Mouse (Mus musculus): ENCODE measurements at regions not wholly inside any gene's neighbourhood (a gene's known extent, or its start where the extent isn't known, plus 50 kb on each side); places are given as distances from the start of the nearest gene placed in this dataset.

- peaks cover 17% of the 10 kb centered on the region for H3K4me1 ChIP-seq
- H3K27me3 ChIP-seq (ENCODE audit: poor library complexity, severe bottlenecking), result no peaks in the 10 kb centered on the region
- WGBS, result 86% methylated on average over 2 of the region's 2 CpGs
- no peaks in the 10 kb centered on the region for H3K36me3 ChIP-seq (replicated peaks)
- no peak for DNase-seq (ENCODE audit: extremely low spot score, low spot score)
- no peaks in the 10 kb centered on the region for H3K9me3 ChIP-seq
- H3K4me3 ChIP-seq, result no peak overlapping the region
- H3K27ac ChIP-seq, result no peak overlapping the region
These were observed 152.3 kb upstream of the Phactr1 start for GRCm38 (mm10) chr13:42528169-42528568.

GRCm38 (mm10) chr13:42536501-42537210 is 143.8 kb upstream of the Phactr1 start:
- Histone ChIP-seq H3K36me3 (replicated peaks) (no peaks in the 10 kb centered on the region), H3K27ac (no peak overlapping the region), H3K4me3 (no peak overlapping the region), H3K9me3 (peaks cover 8% of the 10 kb centered on the region; the same call in 1 of the 2 replicates), H3K27me3 (ENCODE audit: poor library complexity, severe bottlenecking) (no peaks in the 10 kb centered on the region), H3K4me1 (no peaks in the 10 kb centered on the region)
- DNase-seq (ENCODE audit: extremely low spot score, low spot score), result no peak
- 87% methylated on average over 7 of the region's 7 CpGs for WGBS

GRCm38 (mm10) chr13:42538046-42538445 is 142.4 kb upstream of the Phactr1 start:
- Histone ChIP-seq H3K9me3 (peaks cover 8% of the 10 kb centered on the region; the same call in 1 of the 2 replicates), H3K36me3 (replicated peaks) (no peaks in the 10 kb centered on the region), H3K4me3 (no peak overlapping the region), H3K27me3 (ENCODE audit: poor library complexity, severe bottlenecking) (no peaks in the 10 kb centered on the region), H3K27ac (no peak overlapping the region), H3K4me1 (no peaks in the 10 kb centered on the region)
- 88% methylated on average over 2 of the region's 2 CpGs for whole genome bisulfite sequencing
- no peak for DNase-seq (ENCODE audit: extremely low spot score, low spot score)

GRCm38 (mm10) chr13:42544536-42545094 is 135.8 kb upstream of the Phactr1 start:
- Histone ChIP-seq H3K9me3 (peaks cover 8% of the 10 kb centered on the region; the same call in 1 of the 2 replicates), H3K27me3 (ENCODE audit: poor library complexity, severe bottlenecking) (no peaks in the 10 kb centered on the region), H3K27ac (no peak overlapping the region), H3K4me3 (no peak overlapping the region), H3K4me1 (no peaks in the 10 kb centered on the region), H3K36me3 (replicated peaks) (no peaks in the 10 kb centered on the region)
- WGBS, result 81% methylated on average over 4 of the region's 4 CpGs
- no peak for DNase-seq (ENCODE audit: extremely low spot score, low spot score)

- no peak overlapping the region for H3K4me3 ChIP-seq
- 84% methylated on average over 4 of the region's 4 CpGs for WGBS
- H3K27ac ChIP-seq, result no peak overlapping the region
- no peaks in the 10 kb centered on the region for H3K4me1 ChIP-seq
- H3K9me3 ChIP-seq, result peaks cover under 1% of the 10 kb centered on the region; the same call in 1 of the 2 replicates
- DNase-seq (ENCODE audit: extremely low spot score, low spot score), result no peak
- H3K36me3 ChIP-seq (replicated peaks), result no peaks in the 10 kb centered on the region
- H3K27me3 ChIP-seq (ENCODE audit: poor library complexity, severe bottlenecking), result no peaks in the 10 kb centered on the region
These were observed 134.0 kb upstream of the Phactr1 start for GRCm38 (mm10) chr13:42546389-42546788.

- Histone ChIP-seq H3K36me3 (replicated peaks) (no peaks in the 10 kb centered on the region), H3K4me3 (no peak overlapping the region), H3K27ac (no peak overlapping the region), H3K4me1 (no peaks in the 10 kb centered on the region), H3K27me3 (ENCODE audit: poor library complexity, severe bottlenecking) (no peaks in the 10 kb centered on the region), H3K9me3 (no peaks in the 10 kb centered on the region)
- no peak for DNase-seq (ENCODE audit: extremely low spot score, low spot score)
- WGBS, result 91% methylated on average over 10 of the region's 10 CpGs
These were observed 133.6 kb upstream of the Phactr1 start for GRCm38 (mm10) chr13:42546851-42547250.

GRCm38 (mm10) chr13:42549021-42549559 is 131.3 kb upstream of the Phactr1 start:
- Histone ChIP-seq H3K27me3 (ENCODE audit: poor library complexity, severe bottlenecking) (no peaks in the 10 kb centered on the region), H3K27ac (no peak overlapping the region), H3K4me1 (no peaks in the 10 kb centered on the region; the same call in 1 of the 2 replicates), H3K4me3 (no peak overlapping the region), H3K36me3 (replicated peaks) (no peaks in the 10 kb centered on the region), H3K9me3 (no peaks in the 10 kb centered on the region)
- no peak for DNase-seq (ENCODE audit: extremely low spot score, low spot score)
- 81% methylated on average over 5 of the region's 5 CpGs for WGBS

GRCm38 (mm10) chr13:42554961-42555360 is 125.5 kb upstream of the Phactr1 start:
- Histone ChIP-seq H3K36me3 (replicated peaks) (no peaks in the 10 kb centered on the region), H3K4me1 (no peaks in the 10 kb centered on the region; the same call in 1 of the 2 replicates), H3K4me3 (no peak overlapping the region), H3K9me3 (no peaks in the 10 kb centered on the region), H3K27me3 (ENCODE audit: poor library complexity, severe bottlenecking) (no peaks in the 10 kb centered on the region), H3K27ac (no peak overlapping the region)
- WGBS, result 83% methylated on average over 4 of the region's 4 CpGs
- DNase-seq (ENCODE audit: extremely low spot score, low spot score), result no peak

- H3K4me3 ChIP-seq, result no peak overlapping the region
- H3K4me1 ChIP-seq, result no peaks in the 10 kb centered on the region
- no peak for DNase-seq (ENCODE audit: extremely low spot score, low spot score)
- WGBS, result 96% methylated on average over 3 of the region's 3 CpGs
- no peaks in the 10 kb centered on the region for H3K9me3 ChIP-seq
- H3K27me3 ChIP-seq (ENCODE audit: poor library complexity, severe bottlenecking), result no peaks in the 10 kb centered on the region
- H3K27ac ChIP-seq, result no peak overlapping the region
- no peaks in the 10 kb centered on the region for H3K36me3 ChIP-seq (replicated peaks)
These were observed 121.9 kb upstream of the Phactr1 start for GRCm38 (mm10) chr13:42558526-42558925.

- DNase-seq (ENCODE audit: extremely low spot score, low spot score), result no peak
- WGBS, result 84% methylated on average over 2 of the region's 2 CpGs
- Histone ChIP-seq H3K27ac (no peak overlapping the region), H3K9me3 (no peaks in the 10 kb centered on the region), H3K36me3 (replicated peaks) (no peaks in the 10 kb centered on the region), H3K4me1 (no peaks in the 10 kb centered on the region), H3K4me3 (no peak overlapping the region), H3K27me3 (ENCODE audit: poor library complexity, severe bottlenecking) (no peaks in the 10 kb centered on the region)
These were observed 119.0 kb upstream of the Phactr1 start for GRCm38 (mm10) chr13:42561446-42561845.

- Histone ChIP-seq H3K9me3 (no peaks in the 10 kb centered on the region), H3K36me3 (replicated peaks) (no peaks in the 10 kb centered on the region), H3K27ac (no peak overlapping the region), H3K27me3 (ENCODE audit: poor library complexity, severe bottlenecking) (no peaks in the 10 kb centered on the region), H3K4me3 (no peak overlapping the region), H3K4me1 (no peaks in the 10 kb centered on the region)
- no peak for DNase-seq (ENCODE audit: extremely low spot score, low spot score)
- 86% methylated on average over 26 of the region's 26 CpGs for WGBS
These were observed 114.9 kb upstream of the Phactr1 start for GRCm38 (mm10) chr13:42565291-42566058.

- no peaks in the 10 kb centered on the region for H3K4me1 ChIP-seq
- no peak for DNase-seq (ENCODE audit: extremely low spot score, low spot score)
- H3K36me3 ChIP-seq (replicated peaks), result no peaks in the 10 kb centered on the region
- H3K27me3 ChIP-seq (ENCODE audit: poor library complexity, severe bottlenecking), result no peaks in the 10 kb centered on the region
- no peaks in the 10 kb centered on the region for H3K9me3 ChIP-seq
- 89% methylated on average over 10 of the region's 10 CpGs for WGBS
- no peak overlapping the region for H3K4me3 ChIP-seq
- H3K27ac ChIP-seq, result no peak overlapping the region
These were observed 109.6 kb upstream of the Phactr1 start for GRCm38 (mm10) chr13:42570600-42571348.

Data from forebrain, embryonic 10.5 days (tissue).